Mouse (Mus musculus) MEL (cell line): ENCODE data around the gene Trip12. TPM values are rescaled to one million over a fixed set of nuclear protein-coding genes. Genes with fewer than 3 reads are reported as not detected.

ENCODE experiments used
- DNase-seq: peaks from one replicate; pipeline ENCODE4 v3.0.0; 2011; ENCODE audit warnings: low read depth, low spot score
- H3K27ac ChIP-seq: 2 replicates; pipeline ENCODE4 v1.5.1; 2012; ENCODE audit warnings: low read depth, mild to moderate bottlenecking, control low read depth, low read length, moderate library complexity; ENCODE audit not compliant: control insufficient read depth
- H3K27me3 ChIP-seq, 2 experiments: fragments of 150-350 bp in 1 of 2; sonication (generic) in 1 of 2; 2 replicates each; pipeline ENCODE4 v1.6.1; 2012; ENCODE audit warnings: low read length in 2 of 2, mild to moderate bottlenecking in 2 of 2, improper control_type of control experiment in 1 of 2, moderate library complexity in 1 of 2; ENCODE audit not compliant: insufficient read depth in 2 of 2, control insufficient read depth in 1 of 2
- H3K36me3 ChIP-seq, 2 experiments: 2 replicates each; pipeline ENCODE4 v1.6.1; 2012 to 2014; ENCODE audit warnings: low read length in 2 of 2, improper control_type of control experiment in 1 of 2, inconsistent platforms in 1 of 2, mild to moderate bottlenecking in 1 of 2; ENCODE audit not compliant: insufficient read depth in 2 of 2, control insufficient read depth in 1 of 2
- H3K4me1 ChIP-seq, 2 experiments: fragments of 150-350 bp in 1 of 2; sonication (generic) in 1 of 2; 2 replicates each; pipeline ENCODE4 v1.6.1; 2012; ENCODE audit warnings: low read length in 2 of 2, improper control_type of control experiment in 1 of 2, mild to moderate bottlenecking in 1 of 2; ENCODE audit not compliant: insufficient read depth in 2 of 2, control insufficient read depth in 1 of 2
- H3K4me3 ChIP-seq, 2 experiments: fragments of 150-350 bp in 1 of 2; sonication (generic) in 1 of 2; 2 replicates each; pipeline ENCODE4 v1.5.1; 2012; ENCODE audit warnings: low read depth in 2 of 2, low read length in 2 of 2, mild to moderate bottlenecking in 2 of 2, moderate library complexity in 2 of 2, control low read depth in 1 of 2, improper control_type of control experiment in 1 of 2; ENCODE audit not compliant: control insufficient read depth in 1 of 2, insufficient read depth in 1 of 2
- H3K79me2 ChIP-seq: 2 replicates; pipeline ENCODE4 v1.6.1; 2012; ENCODE audit warnings: mild to moderate bottlenecking, low read length, moderate library complexity; ENCODE audit not compliant: control insufficient read depth, poor library complexity, insufficient read depth
- H3K9ac ChIP-seq: 2 replicates; pipeline ENCODE4 v1.6.1; 2012; ENCODE audit warnings: low read depth, mild to moderate bottlenecking, control low read depth, low read length, moderate library complexity; ENCODE audit not compliant: control insufficient read depth, poor library complexity, severe bottlenecking
- H3K9me3 ChIP-seq: fragments of 150-350 bp; sonication (generic); replicated peaks from 2 replicates; pipeline ENCODE4 v1.6.1; 2012; ENCODE audit warnings: mild to moderate bottlenecking, low read length, improper control_type of control experiment, moderate library complexity; ENCODE audit not compliant: insufficient read depth
- CHD1 ChIP-seq: IDR thresholded peaks from 2 replicates; pipeline ENCODE4 v1.6.1; 2012; ENCODE audit warnings: low read depth, mild to moderate bottlenecking, inconsistent platforms, low read length, improper control_type of control experiment
- CTCF ChIP-seq, 3 experiments: IDR thresholded peaks in 2 of 3; conservative IDR thresholded peaks in 1 of 3; 2 replicates each; pipeline ENCODE4 v1.5.1; 2011 to 2012; ENCODE audit warnings: low read length in 3 of 3, low read depth in 2 of 3, mild to moderate bottlenecking in 2 of 3, improper control_type of control experiment in 1 of 3, inconsistent platforms in 1 of 3, mixed read lengths in 1 of 3, moderate library complexity in 1 of 3; ENCODE audit not compliant: control insufficient read depth in 1 of 3, insufficient read depth in 1 of 3, poor library complexity in 1 of 3, severe bottlenecking in 1 of 3
- E2F4 ChIP-seq: IDR thresholded peaks from 2 replicates; pipeline ENCODE4 v1.6.1; 2011; ENCODE audit warnings: low read depth, low read length, improper control_type of control experiment, borderline replicate concordance
- EP300 ChIP-seq, 2 experiments: IDR thresholded peaks; 2 replicates each; pipeline ENCODE4 v1.6.1; 2011; ENCODE audit warnings: improper control_type of control experiment in 2 of 2, low read length in 2 of 2, low read depth in 1 of 2, mild to moderate bottlenecking in 1 of 2
- GABPA ChIP-seq: IDR thresholded peaks from 2 replicates; pipeline ENCODE4 v1.6.1; 2012; ENCODE audit warnings: low read depth, mild to moderate bottlenecking, inconsistent platforms, low read length, improper control_type of control experiment, moderate library complexity
- GATA1 ChIP-seq: IDR thresholded peaks from 2 replicates; pipeline ENCODE4 v1.6.1; 2011; ENCODE audit warnings: low read depth, low read length, improper control_type of control experiment
- MYB ChIP-seq: IDR thresholded peaks from 2 replicates; pipeline ENCODE4 v1.6.1; 2011; ENCODE audit warnings: mild to moderate bottlenecking, low read depth, low read length, improper control_type of control experiment
- NELFE ChIP-seq: IDR thresholded peaks from 2 replicates; pipeline ENCODE4 v1.6.1; 2011; ENCODE audit warnings: low read depth, low read length, improper control_type of control experiment
- POLR2AphosphoS2 ChIP-seq: IDR thresholded peaks from 2 replicates; pipeline ENCODE4 v1.6.1; 2011; ENCODE audit warnings: low read length, improper control_type of control experiment
- RAD21 ChIP-seq: IDR thresholded peaks from 2 replicates; pipeline ENCODE4 v1.6.1; 2011; ENCODE audit warnings: mild to moderate bottlenecking, low read depth, low read length, improper control_type of control experiment
- SMC3 ChIP-seq: IDR thresholded peaks from 2 replicates; pipeline ENCODE4 v1.6.1; 2011; ENCODE audit warnings: low read depth, low read length, improper control_type of control experiment
- TBP ChIP-seq: IDR thresholded peaks from 2 replicates; pipeline ENCODE4 v1.8.0; 2011; ENCODE audit warnings: low read depth, low read length, improper control_type of control experiment
- TCF12 ChIP-seq: IDR thresholded peaks from 2 replicates; pipeline ENCODE4 v1.6.1; 2014; ENCODE audit warnings: low read depth, mild to moderate bottlenecking, inconsistent platforms, low read length, improper control_type of control experiment, moderate library complexity
- USF1 ChIP-seq: IDR thresholded peaks from 2 replicates; pipeline ENCODE4 v1.6.1; 2014; ENCODE audit warnings: low read depth, mild to moderate bottlenecking, inconsistent platforms, low read length, improper control_type of control experiment, moderate library complexity
- ZC3H11A ChIP-seq: IDR thresholded peaks from 2 replicates; pipeline ENCODE4 v1.6.1; 2012; ENCODE audit warnings: low read depth, mild to moderate bottlenecking, inconsistent platforms, low read length, improper control_type of control experiment
- ZNF384 ChIP-seq: IDR thresholded peaks from 2 replicates; pipeline ENCODE4 v1.6.1; 2012; ENCODE audit warnings: low read depth, mild to moderate bottlenecking, inconsistent platforms, low read length, improper control_type of control experiment
- polyA plus RNA-seq, 2 experiments: library from polyadenylated mRNA; stranded (reverse) in 1 of 2; unstranded in 1 of 2; fragments of >175 nt in 1 of 2; fragments of >200 nt in 1 of 2; gene quantifications; 2 replicates each; pipeline versions ENCODE4 v1.2.1 to v1.2.4; 2012; ENCODE audit warnings: low replicate concordance in 2 of 2, low read depth in 1 of 2; ENCODE audit not compliant: insufficient read length in 2 of 2, insufficient read depth in 1 of 2, missing spikeins in 1 of 2
- total RNA-seq: library from RNA; depleted of rRNA; stranded (reverse); fragments of 300-350 nt; gene quantifications from 2 replicates; pipeline ENCODE4 v1.2.3, GENCODE M21; 2012

The Trip12 gene
- total and polyA plus RNA-seq, 3 experiments, result 94.3 to 134 (median 133) TPM

DNA sequence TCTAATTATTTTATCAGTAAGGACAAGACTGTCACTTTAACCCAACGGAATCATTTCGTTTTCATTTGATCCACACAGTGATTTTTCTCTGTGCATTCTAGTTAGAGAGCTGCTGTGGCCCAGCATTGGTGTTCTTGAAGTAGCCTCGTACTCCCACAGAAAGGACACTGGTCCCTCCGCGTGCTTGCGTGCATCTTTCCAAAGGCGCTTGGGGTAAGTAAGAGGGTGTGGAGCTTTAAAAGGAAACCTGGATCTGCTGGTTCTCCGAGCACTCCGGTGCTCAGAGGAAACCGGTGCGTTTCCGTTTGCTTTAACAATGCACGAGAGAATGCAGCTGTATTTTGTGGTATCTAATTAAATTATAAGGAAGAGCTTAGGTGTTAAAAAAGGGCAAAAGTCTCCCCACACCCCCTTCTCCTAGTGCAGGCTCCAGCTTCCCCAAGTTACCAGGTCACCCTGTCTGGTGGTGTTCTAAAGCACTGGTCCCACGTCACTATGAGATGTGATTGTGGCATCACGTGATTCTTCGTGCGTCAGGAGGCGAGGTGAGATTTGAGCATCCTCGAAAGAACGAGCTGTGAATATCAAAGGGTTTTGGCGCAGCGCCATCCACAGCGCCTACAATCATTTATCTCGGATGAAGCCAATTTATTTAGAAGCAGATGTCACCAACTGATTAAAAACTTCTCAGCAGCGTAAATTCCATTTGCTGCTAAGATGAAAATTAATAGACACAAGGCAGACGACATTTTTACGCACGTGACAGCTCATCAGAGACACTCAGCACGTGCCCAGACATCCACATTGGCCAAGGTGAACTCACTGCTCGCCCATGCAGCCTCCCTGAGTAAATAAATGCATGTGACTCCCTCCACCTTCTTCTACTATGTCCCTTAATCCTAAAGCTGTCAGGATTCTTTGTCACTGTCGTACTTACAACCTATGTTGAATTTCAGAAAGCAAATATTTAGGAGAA lies 130.2 kb downstream of the Trip12 start (continued):
- TF ChIP-seq SMC3 (no peak), GABPA (no peak), ZNF384 (no peak), CHD1 (no peak)
- TF ChIP-seq, all 39 proteins: peak for 7

DNA sequence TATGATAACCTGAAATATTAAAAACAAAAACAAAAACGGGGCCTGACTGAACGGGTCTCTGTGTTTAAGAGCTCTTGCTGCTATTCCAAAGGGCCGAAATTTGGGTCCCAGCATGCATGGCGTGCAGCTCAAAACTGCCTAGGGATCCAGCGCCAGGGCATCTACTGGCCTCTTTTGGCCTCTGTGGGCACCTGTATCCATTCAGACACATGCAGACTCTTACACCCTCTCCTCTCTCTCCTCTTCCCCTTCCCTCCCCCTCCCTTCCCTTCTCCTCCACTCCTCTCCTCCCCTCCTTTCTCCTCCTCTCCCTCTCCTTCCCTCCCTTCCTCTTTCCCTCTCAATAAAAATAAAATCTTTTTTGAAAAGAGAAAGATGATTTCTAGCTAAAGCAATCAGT lies 130.9 kb downstream of the Trip12 start:
- Histone ChIP-seq H3K27me3 (no peaks in the 10 kb centered on the region), H3K4me1 (peaks cover 3 to 7% of the 10 kb centered on the region in 2 experiments), H3K36me3 (peaks cover 0 to 9% of the 10 kb centered on the region in 2 experiments; a peak in 2 of 4 replicates), H3K27ac (no peak overlapping the region), H3K79me2 (no peaks in the 10 kb centered on the region), H3K4me3 (no peak overlapping the region), H3K9me3 (no peaks in the 10 kb centered on the region), H3K9ac (no peak overlapping the region)
- TF ChIP-seq USF1 (no peak), SMC3 (no peak)
- no peak for DNase-seq

DNA sequence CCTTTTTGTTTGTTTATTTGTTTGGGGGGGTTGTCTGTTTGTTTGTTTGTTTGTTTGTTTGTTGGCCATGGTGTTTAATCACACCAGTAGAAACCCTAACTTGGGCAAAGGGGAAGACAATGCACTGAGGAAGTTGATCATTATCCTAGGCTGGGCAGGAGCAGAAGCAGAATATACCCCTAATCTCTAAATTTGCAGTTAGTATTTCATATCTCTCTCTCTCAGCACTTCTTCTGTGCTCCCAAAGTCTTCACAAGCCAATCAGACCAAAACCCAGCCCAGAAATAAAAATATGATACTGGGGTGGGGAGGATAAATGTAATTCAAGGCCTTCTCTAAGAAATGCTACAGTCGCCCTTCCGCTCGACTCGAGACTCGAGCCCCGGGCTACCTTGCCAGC lies 140.1 kb downstream of the Trip12 start:
- Histone ChIP-seq H3K27ac (no peak overlapping the region), H3K9me3 (no peaks in the 10 kb centered on the region), H3K27me3 (no peaks in the 10 kb centered on the region), H3K4me3 (no peak overlapping the region), H3K79me2 (no peaks in the 10 kb centered on the region), H3K36me3 (no peaks in the 10 kb centered on the region), H3K9ac (no peak overlapping the region), H3K4me1 (no peaks in the 10 kb centered on the region)
- DNase-seq, result peak; percentile 50
- TF ChIP-seq TBP, result no peak
- peak; percentile 64 for TF ChIP-seq GATA1
- TF ChIP-seq EP300 (IDR thresholded peaks at IDR 0.05; ENCODE audit: low read depth in 1 of 2, low read length in 2 of 2), result peak; percentile 71 to 72
- peak; percentile 45; the same call in 1 of the 2 replicates for TF ChIP-seq TCF12

DNA sequence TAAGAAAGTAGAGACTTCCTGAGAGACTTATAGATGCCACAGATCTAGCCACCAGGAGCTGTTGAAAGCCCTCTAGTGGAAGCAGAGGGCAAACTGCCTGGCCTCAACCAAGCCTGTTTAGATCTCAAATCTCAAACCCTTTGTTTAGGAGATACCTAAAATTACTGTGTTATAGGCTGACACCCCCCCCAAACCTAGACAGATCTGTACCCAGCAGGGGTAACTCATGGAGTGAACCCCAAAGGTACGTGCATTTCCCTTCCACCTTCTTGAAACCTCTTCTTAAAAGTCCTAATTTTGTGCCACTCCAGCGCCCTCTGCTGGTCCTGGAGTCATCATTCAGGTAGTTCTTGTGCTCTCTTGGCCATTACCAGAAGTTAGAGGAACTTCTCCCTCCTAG lies 143.2 kb downstream of the Trip12 start:
- TF ChIP-seq ZC3H11A (peak; percentile 20; the same call in 1 of the 2 replicates), NELFE (no peak), CTCF (IDR thresholded peaks at IDR 0.05 in 2 of 3, conservative IDR thresholded peaks at IDR 0.05 in 1 of 3; ENCODE audit: control insufficient read depth in 1 of 3, insufficient read depth in 1 of 3, low read depth in 2 of 3, low read length in 3 of 3, poor library complexity in 1 of 3, severe bottlenecking in 1 of 3) (peak in 2 of 3 experiments; percentile 48 to 64; a peak in 5 of 6 replicates), SMC3 (peak; percentile 40), POLR2AphosphoS2 (no peak), E2F4 (no peak), RAD21 (peak; percentile 52), MYB (no peak), ZNF384 (no peak)
- TF ChIP-seq, all 39 proteins: peak for 4
- no peak overlapping the region for H3K9ac ChIP-seq

More for the DNA sequence above, 143.2 kb downstream of the Trip12 start:
- Histone ChIP-seq H3K79me2 (no peaks in the 10 kb centered on the region), H3K27ac (no peak overlapping the region), H3K4me1 (no peaks in the 10 kb centered on the region), H3K9me3 (no peaks in the 10 kb centered on the region), H3K27me3 (no peaks in the 10 kb centered on the region), H3K4me3 (no peak overlapping the region), H3K36me3 (no peaks in the 10 kb centered on the region)
- peak; percentile 78 for DNase-seq
